In genomic region chr2:13168743-13169142, GRCm38 (mm10) we compare ENCODE assay signal across 8 mouse cellular contexts.
DNase-seq lines count a peak whose midpoint lies in the region; ATAC-seq and TF ChIP-seq lines count a peak whose summit lies in the region.

No protein-coding gene starts in this region.

- no peaks in the 10 kb centered on the region for H3K9me3 ChIP-seq in neural tube, embryonic 12.5 days

- ATAC-seq in frontal cortex, adult (ENCODE audit: low TSS enrichment): peak; percentile 47; the same call in 1 of the 2 replicates
- peak; percentile 6; the same call in 1 of the 2 replicates for ATAC-seq in neural tube, embryonic 12.5 days (ENCODE audit: low FRiP score, low read depth)

- TF ChIP-seq CTCF in bone marrow, adult 2 months (IDR thresholded peaks at IDR 0.05; ENCODE audit: control insufficient read depth, insufficient read depth, low read length): peak; percentile 33; the same call in 1 of the 2 replicates

- DNase-seq in frontal cortex, postnatal 14 days (ENCODE audit: low spot score in 2 of 2): no peak
- peak; percentile 64 for DNase-seq in 3T3-L1 (ENCODE audit: low read depth, low spot score)
- DNase-seq in kidney, postnatal 10 days: peak; percentile 48
- DNase-seq in right cerebral cortex, postnatal 36 days (ENCODE audit: low spot score in 2 of 2): no peak
- no peak for DNase-seq in thymus, postnatal 14 days

- 75% methylated on average over 5 of the region's 5 CpGs for WGBS in bone marrow, adult 2 months
- 47% methylated on average over 5 of the region's 5 CpGs for WGBS in neural tube, embryonic 12.5 days

- TF ChIP-seq POLR2A in bone marrow, adult 2 months (IDR thresholded peaks at IDR 0.05; ENCODE audit: borderline replicate concordance, control insufficient read depth, low read depth, low read length): no peak

- no peak overlapping the region for H3K27ac ChIP-seq in bone marrow, adult 2 months (ENCODE audit: control insufficient read depth, insufficient read depth, low read depth, low read length, poor library complexity)
- H3K27ac ChIP-seq in neural tube, embryonic 12.5 days: no peak overlapping the region

- H3K36me3 ChIP-seq in neural tube, embryonic 12.5 days: no peaks in the 10 kb centered on the region

- H3K9ac ChIP-seq in neural tube, embryonic 12.5 days: no peak overlapping the region

- H3K27me3 ChIP-seq in neural tube, embryonic 12.5 days (replicated peaks): no peaks in the 10 kb centered on the region

- H3K4me2 ChIP-seq in neural tube, embryonic 12.5 days (replicated peaks): no peak overlapping the region

- no peak overlapping the region for H3K4me3 ChIP-seq in bone marrow, adult 2 months (replicated peaks; ENCODE audit: control insufficient read depth, low read depth, low read length)
- no peak overlapping the region for H3K4me3 ChIP-seq in neural tube, embryonic 12.5 days

- H3K4me1 ChIP-seq in bone marrow, adult 2 months (ENCODE audit: control insufficient read depth, insufficient read depth, low read length): no peaks in the 10 kb centered on the region; the same call in none of the 2 replicates
- no peaks in the 10 kb centered on the region; the same call in 1 of the 2 replicates for H3K4me1 ChIP-seq in neural tube, embryonic 12.5 days

Comparison
In these comparisons a context has a peak if more than half of its experiments do, and no peak if none do; other contexts are left out.
1. DNase-seq: peak in 3T3-L1 (single experiment) and kidney, postnatal 10 days (single experiment); none in frontal cortex, postnatal 14 days (0 of 2), right cerebral cortex, postnatal 36 days (0 of 2) and thymus, postnatal 14 days (single experiment).